Mouse (Mus musculus): ENCODE results near the gene Ugcg. TPM values are rescaled to one million over a fixed set of nuclear protein-coding genes. Genes with fewer than 3 reads are reported as not detected.
A peak's percentile ranks its signal among the peaks of the same experiment; 100 is the strongest.
"Not testable (repeated sequence)": the region's sequence is repeated elsewhere in the genome, so short reads cannot be mapped to it uniquely, and the experiment has no call there.

Ugcg gene
- polyA plus RNA-seq, 2 experiments: 7.5 to 21.7 TPM

DNA sequence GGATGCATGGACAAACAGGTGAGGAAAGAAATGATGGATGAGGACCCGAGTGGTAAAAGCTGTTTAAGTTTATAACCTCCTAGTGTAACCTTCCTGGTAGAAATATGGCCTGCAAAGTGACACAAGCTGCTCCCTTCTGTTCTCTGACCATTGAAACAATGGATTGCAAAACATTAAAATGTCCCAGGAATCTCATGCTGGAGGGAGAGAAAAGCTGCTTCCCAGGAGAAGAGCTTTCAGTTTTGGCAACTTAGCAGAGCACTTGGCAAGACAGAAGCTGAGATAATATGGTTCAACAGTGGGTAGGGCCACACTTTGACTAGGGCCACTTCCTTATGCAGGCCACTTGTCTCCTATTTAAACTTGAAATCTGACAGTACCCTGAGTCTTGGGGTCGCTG lies 69.7 kb downstream of the Ugcg start:
- TF ChIP-seq CTCF (IDR thresholded peaks at IDR 0.05; ENCODE audit: low read depth): no peak
- no peak for TF ChIP-seq EP300 (IDR thresholded peaks at IDR 0.05; ENCODE audit: low read depth)
- H3K36me3 ChIP-seq (replicated peaks; ENCODE audit: control insufficient read depth, insufficient read depth, low read depth): no peaks in the 10 kb centered on the region
- H3K27ac ChIP-seq: no peak overlapping the region
- H3K9ac ChIP-seq (replicated peaks): no peak overlapping the region
- peaks cover 5 to 22% of the 10 kb centered on the region in 2 experiments; a peak in 3 of 4 replicates for H3K4me1 ChIP-seq (replicated peaks; ENCODE audit: control insufficient read depth in 2 of 2, insufficient read depth in 2 of 2, low read length in 1 of 2)
- H3K9me3 ChIP-seq (ENCODE audit: control insufficient read depth, low read length): no peaks in the 10 kb centered on the region
- 52% methylated on average over 2 of the region's 2 CpGs for WGBS (ENCODE audit: insufficient replicate concordance)
- no peak overlapping the region for H3K4me3 ChIP-seq (ENCODE audit: insufficient read depth in 1 of 2, low read depth in 2 of 2, low read length in 2 of 2)
- DNase-seq (ENCODE audit: low read depth in 3 of 3, low spot score in 3 of 3) (no peak), ATAC-seq (ENCODE audit: insufficient read depth) (no peak)
- H3K4me2 ChIP-seq (ENCODE audit: low read depth): no peak overlapping the region
- no peaks in the 10 kb centered on the region for H3K27me3 ChIP-seq (ENCODE audit: control insufficient read depth, insufficient read depth, low read length)

DNA sequence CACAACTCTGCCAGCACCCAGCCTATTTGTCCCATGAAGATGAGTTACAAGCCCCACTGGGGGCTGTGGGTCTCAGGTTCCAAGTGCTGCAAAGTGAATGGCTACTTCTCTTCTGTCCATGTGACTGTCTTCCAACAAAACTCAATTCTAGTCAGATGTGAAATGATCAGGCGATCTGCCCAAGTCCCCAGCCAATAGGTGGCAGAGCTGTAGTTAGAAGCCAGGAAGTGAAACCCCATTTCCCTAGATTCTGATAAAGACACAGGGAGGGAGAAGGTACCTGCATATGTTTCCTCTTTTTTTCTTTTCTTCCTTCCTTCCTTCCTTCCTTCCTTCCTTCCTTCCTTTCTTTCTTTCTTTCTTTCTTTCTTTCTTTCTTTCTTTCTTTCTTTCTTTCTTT lies 70.7 kb downstream of the Ugcg start:
- Histone ChIP-seq H3K9me3 (ENCODE audit: control insufficient read depth, low read length) (no peaks in the 10 kb centered on the region), H3K36me3 (replicated peaks; ENCODE audit: control insufficient read depth, insufficient read depth, low read depth) (no peaks in the 10 kb centered on the region), H3K4me1 (replicated peaks; ENCODE audit: control insufficient read depth in 2 of 2, insufficient read depth in 2 of 2, low read length in 1 of 2) (peaks cover 5 to 19% of the 10 kb centered on the region in 2 experiments; a peak in 3 of 4 replicates), H3K27ac (0 out of 2 replicates have a peak overlapping the region, but pooled peaks have one; percentile 9), H3K27me3 (ENCODE audit: control insufficient read depth, insufficient read depth, low read length) (no peaks in the 10 kb centered on the region), H3K4me3 (ENCODE audit: insufficient read depth in 1 of 2, low read depth in 2 of 2, low read length in 2 of 2) (no peak overlapping the region), H3K4me2 (ENCODE audit: low read depth) (no peak overlapping the region), H3K9ac (replicated peaks) (no peak overlapping the region)
- no peak for ATAC-seq (ENCODE audit: insufficient read depth)
- DNase-seq (ENCODE audit: low read depth in 3 of 3, low spot score in 3 of 3): no peak
- TF ChIP-seq EP300 (IDR thresholded peaks at IDR 0.05; ENCODE audit: low read depth): no peak
- TF ChIP-seq CTCF (IDR thresholded peaks at IDR 0.05; ENCODE audit: low read depth): no peak
- 39% methylated on average over 1 of the region's 1 CpGs for WGBS (ENCODE audit: insufficient replicate concordance)

DNA sequence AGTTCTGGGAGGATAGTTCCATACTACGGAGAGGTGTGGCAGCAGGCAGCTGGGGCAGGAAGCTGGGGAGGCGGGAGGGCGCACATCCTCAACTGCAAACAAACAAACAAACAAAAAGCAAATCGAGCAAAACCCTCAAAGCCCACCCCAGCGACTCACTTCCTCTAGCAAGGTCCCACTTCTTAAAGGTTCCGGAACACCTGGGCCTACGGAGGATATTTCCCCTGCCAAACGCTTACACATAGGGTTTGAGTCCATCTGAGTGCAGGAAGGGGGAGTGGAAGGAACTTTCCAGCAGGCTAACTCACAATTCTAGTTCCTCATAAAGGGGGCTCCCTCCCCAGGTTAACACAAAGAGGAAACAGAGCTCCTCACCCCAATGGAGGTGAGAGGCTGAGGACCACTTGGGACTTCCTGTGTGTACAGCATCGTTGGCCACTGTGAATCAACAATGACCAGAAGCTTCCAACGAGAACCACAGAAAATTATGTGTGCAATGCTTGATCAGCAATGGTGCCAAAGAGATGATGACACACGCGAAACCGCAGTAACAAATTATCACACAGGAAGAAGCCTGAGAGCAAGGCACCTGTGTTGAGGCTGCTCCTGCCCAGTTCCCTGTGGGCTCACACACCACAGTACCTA lies 71.9 kb downstream of the Ugcg start:
- H3K36me3 ChIP-seq (replicated peaks; ENCODE audit: control insufficient read depth, insufficient read depth, low read depth): no peaks in the 10 kb centered on the region
- peaks cover 5 to 23% of the 10 kb centered on the region in 2 experiments; a peak in 3 of 4 replicates for H3K4me1 ChIP-seq (replicated peaks; ENCODE audit: control insufficient read depth in 2 of 2, insufficient read depth in 2 of 2, low read length in 1 of 2)
- no peaks in the 10 kb centered on the region for H3K9me3 ChIP-seq (ENCODE audit: control insufficient read depth, low read length)
- TF ChIP-seq EP300 (IDR thresholded peaks at IDR 0.05; ENCODE audit: low read depth) (no peak), CTCF (IDR thresholded peaks at IDR 0.05; ENCODE audit: low read depth) (no peak)
- WGBS (ENCODE audit: insufficient replicate concordance): 45% methylated on average over 13 of the region's 13 CpGs
- H3K27ac ChIP-seq: no peak overlapping the region
- no peak overlapping the region; the same call in 1 of the 2 replicates for H3K9ac ChIP-seq (replicated peaks)
- no peaks in the 10 kb centered on the region for H3K27me3 ChIP-seq (ENCODE audit: control insufficient read depth, insufficient read depth, low read length)
- H3K4me2 ChIP-seq (ENCODE audit: low read depth): peak overlapping the region; percentile 41
- no peak for ATAC-seq (ENCODE audit: insufficient read depth)
- DNase-seq (ENCODE audit: low read depth in 3 of 3, low spot score in 3 of 3): no peak
- no peak overlapping the region for H3K4me3 ChIP-seq (ENCODE audit: insufficient read depth in 1 of 2, low read depth in 2 of 2, low read length in 2 of 2)

DNA sequence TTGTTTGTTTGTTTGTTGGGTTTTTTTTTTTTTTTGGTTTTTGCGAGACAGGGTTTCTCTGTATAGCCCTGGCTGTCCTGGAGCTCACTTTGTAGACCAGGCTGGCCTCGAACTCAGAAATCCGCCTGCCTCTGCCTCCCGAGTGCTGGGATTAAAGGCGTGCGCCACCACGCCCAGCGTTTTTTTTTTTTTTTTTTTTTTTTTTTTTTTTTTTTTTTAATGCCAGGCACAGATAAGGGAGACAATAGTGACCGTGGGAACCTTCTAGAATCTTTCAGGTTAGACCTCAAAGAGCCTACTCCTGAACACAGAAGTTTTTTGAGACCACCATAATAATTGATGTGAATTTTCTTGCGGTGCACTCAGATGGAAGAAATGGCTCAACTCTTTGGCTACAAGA lies 72.5 kb downstream of the Ugcg start:
- not testable (repeated sequence) for H3K36me3 ChIP-seq (replicated peaks; ENCODE audit: control insufficient read depth, insufficient read depth, low read depth); H3K9ac ChIP-seq (replicated peaks); H3K27me3 ChIP-seq (ENCODE audit: control insufficient read depth, insufficient read depth, low read length); H3K9me3 ChIP-seq (ENCODE audit: control insufficient read depth, low read length); ATAC-seq (ENCODE audit: insufficient read depth); H3K4me2 ChIP-seq (ENCODE audit: low read depth); DNase-seq (ENCODE audit: low read depth in 3 of 3, low spot score in 3 of 3); H3K4me3 ChIP-seq (ENCODE audit: insufficient read depth in 1 of 2, low read depth in 2 of 2, low read length in 2 of 2); H3K27ac ChIP-seq
- peaks cover 5 to 23% of the 10 kb centered on the region in 2 experiments; a peak in 3 of 4 replicates for H3K4me1 ChIP-seq (replicated peaks; ENCODE audit: control insufficient read depth in 2 of 2, insufficient read depth in 2 of 2, low read length in 1 of 2)
- 66% methylated on average over 3 of the region's 10 CpGs for WGBS (ENCODE audit: insufficient replicate concordance)

DNA sequence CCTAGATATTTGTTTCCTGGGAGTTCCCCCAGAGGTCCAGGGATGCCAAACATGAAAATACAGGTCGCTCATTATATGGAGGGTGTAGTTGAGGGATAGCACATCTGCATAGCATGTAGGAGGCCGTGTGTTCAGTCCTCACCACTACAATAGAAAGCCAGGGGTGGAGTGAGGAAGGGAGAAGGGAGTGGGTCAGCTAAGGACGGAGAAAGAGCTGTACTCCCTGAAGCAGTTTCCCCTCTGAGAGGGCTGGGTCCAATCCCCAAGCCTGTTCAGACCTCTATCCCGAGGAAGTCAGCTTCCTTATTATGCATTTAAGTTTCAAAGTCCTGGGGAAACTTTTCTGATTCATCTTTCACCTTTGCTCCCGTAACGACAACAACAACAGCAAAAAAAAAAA lies 73.1 kb downstream of the Ugcg start:
- WGBS (ENCODE audit: insufficient replicate concordance): 59% methylated on average over 6 of the region's 6 CpGs
- Histone ChIP-seq H3K27ac (no peak overlapping the region), H3K4me1 (replicated peaks; ENCODE audit: control insufficient read depth in 2 of 2, insufficient read depth in 2 of 2, low read length in 1 of 2) (peaks cover 5 to 23% of the 10 kb centered on the region in 2 experiments; a peak in 3 of 4 replicates), H3K4me2 (ENCODE audit: low read depth) (no peak overlapping the region), H3K9me3 (ENCODE audit: control insufficient read depth, low read length) (no peaks in the 10 kb centered on the region), H3K36me3 (replicated peaks; ENCODE audit: control insufficient read depth, insufficient read depth, low read depth) (no peaks in the 10 kb centered on the region), H3K4me3 (ENCODE audit: insufficient read depth in 1 of 2, low read depth in 2 of 2, low read length in 2 of 2) (no peak overlapping the region), H3K9ac (replicated peaks) (no peak overlapping the region), H3K27me3 (ENCODE audit: control insufficient read depth, insufficient read depth, low read length) (no peaks in the 10 kb centered on the region)
- no peak for TF ChIP-seq EP300 (IDR thresholded peaks at IDR 0.05; ENCODE audit: low read depth)
- TF ChIP-seq CTCF (IDR thresholded peaks at IDR 0.05; ENCODE audit: low read depth): no peak
- no peak for ATAC-seq (ENCODE audit: insufficient read depth)
- DNase-seq (ENCODE audit: low read depth in 3 of 3, low spot score in 3 of 3): no peak
